Mouse (Mus musculus): ENCODE measurements at regions not wholly inside any gene's neighbourhood (a gene's known extent, or its start where the extent isn't known, plus 50 kb on each side); places are given as distances from the start of the nearest gene placed in this dataset.
A peak's percentile ranks its signal among the peaks of the same experiment; 100 is the strongest.

DNA sequence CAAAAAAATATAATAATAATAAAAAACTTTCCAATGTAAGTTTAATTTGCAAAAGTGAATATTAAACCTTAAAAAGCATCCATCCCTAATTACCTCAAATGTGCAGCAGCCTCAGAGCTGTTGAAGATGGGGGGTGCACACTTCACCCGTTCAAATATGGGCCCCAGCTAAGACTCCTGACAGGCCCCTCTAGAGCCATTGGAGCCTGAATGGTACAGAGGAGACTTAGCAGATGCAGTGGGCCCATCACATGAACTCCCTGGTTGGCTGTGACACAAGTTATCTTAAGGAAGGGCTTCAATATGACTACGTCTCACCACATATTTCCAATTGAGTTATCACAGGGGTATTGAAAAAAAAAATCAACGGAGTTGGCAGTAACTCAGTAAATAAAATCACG is 422.9 kb downstream of the Tshz3 start:
- no peak overlapping the region for H3K9ac ChIP-seq (ENCODE audit: low read length)
- no peaks in the 10 kb centered on the region for H3K9me3 ChIP-seq (ENCODE audit: control insufficient read depth, low read length)
- 92% methylated on average over 4 of the region's 4 CpGs for WGBS
- H3K4me3 ChIP-seq (ENCODE audit: low read depth, low read length) = no peak overlapping the region
- no peak for DNase-seq (ENCODE audit: low spot score)
- ATAC-seq (ENCODE audit: insufficient number of reproducible peaks, low FRiP score, low TSS enrichment, low read depth) = no peak
- H3K36me3 ChIP-seq (ENCODE audit: control insufficient read depth, insufficient read depth, low read length) = no peaks in the 10 kb centered on the region
- H3K27ac ChIP-seq (replicated peaks; ENCODE audit: low read depth, low read length) = no peak overlapping the region
- H3K4me2 ChIP-seq (ENCODE audit: low read depth, severe bottlenecking) = no peak overlapping the region
- H3K27me3 ChIP-seq (ENCODE audit: control insufficient read depth, insufficient read depth, low read length) = no peaks in the 10 kb centered on the region
- H3K4me1 ChIP-seq (ENCODE audit: control insufficient read depth, insufficient read depth, low read length) = no peaks in the 10 kb centered on the region

DNA sequence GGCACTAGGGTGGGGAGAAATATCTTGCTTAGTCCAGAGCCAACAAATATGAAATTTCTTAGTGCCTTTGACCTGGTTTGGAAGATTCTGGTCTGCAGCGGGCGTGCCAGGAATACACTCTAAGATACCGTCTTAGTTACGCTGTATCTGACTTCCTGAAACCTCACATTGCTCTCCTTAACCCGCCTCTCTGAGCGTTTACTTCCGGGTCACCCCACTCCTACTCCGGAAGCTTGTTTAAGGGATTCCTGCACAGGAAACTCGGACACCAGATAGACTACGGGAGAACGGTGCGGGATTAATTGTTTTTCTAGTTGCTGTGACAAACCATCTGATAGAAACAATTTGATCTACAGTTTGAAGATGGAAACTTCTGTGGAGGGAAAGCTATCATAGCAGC is 442.3 kb downstream of the Tshz3 start:
- 95% methylated on average over 12 of the region's 12 CpGs for WGBS
- Histone ChIP-seq H3K9ac (ENCODE audit: low read length) (no peak overlapping the region), H3K4me2 (ENCODE audit: low read depth, severe bottlenecking) (no peak overlapping the region), H3K36me3 (ENCODE audit: control insufficient read depth, insufficient read depth, low read length) (no peaks in the 10 kb centered on the region), H3K4me3 (ENCODE audit: low read depth, low read length) (no peak overlapping the region), H3K4me1 (ENCODE audit: control insufficient read depth, insufficient read depth, low read length) (no peaks in the 10 kb centered on the region), H3K27ac (replicated peaks; ENCODE audit: low read depth, low read length) (no peak overlapping the region), H3K27me3 (ENCODE audit: control insufficient read depth, insufficient read depth, low read length) (no peaks in the 10 kb centered on the region), H3K9me3 (ENCODE audit: control insufficient read depth, low read length) (no peaks in the 10 kb centered on the region)
- DNase-seq (ENCODE audit: low spot score) = no peak
- ATAC-seq (ENCODE audit: insufficient number of reproducible peaks, low FRiP score, low TSS enrichment, low read depth) = no peak

DNA sequence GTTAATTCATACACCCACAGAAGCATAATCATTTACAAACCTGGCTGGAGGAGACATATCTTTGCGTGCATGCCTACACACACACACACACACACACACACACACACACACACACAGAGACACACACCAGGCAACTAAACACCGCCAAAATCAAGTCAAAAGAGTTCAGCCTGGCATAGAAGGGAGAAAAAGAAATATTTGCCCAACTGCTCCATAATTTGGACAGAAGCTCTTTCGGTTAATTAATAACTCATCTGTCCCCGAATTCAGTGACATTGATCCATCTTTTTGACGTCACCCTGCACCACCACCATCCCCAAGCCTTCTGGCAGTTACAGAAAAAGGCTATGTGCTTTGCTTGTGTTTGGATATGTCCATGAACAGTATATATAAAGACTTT is 444.9 kb downstream of the Tshz3 start:
- Histone ChIP-seq H3K27me3 (ENCODE audit: control insufficient read depth, insufficient read depth, low read length) (no peaks in the 10 kb centered on the region), H3K27ac (replicated peaks; ENCODE audit: low read depth, low read length) (no peak overlapping the region), H3K4me2 (ENCODE audit: low read depth, severe bottlenecking) (no peak overlapping the region), H3K4me3 (ENCODE audit: low read depth, low read length) (no peak overlapping the region), H3K36me3 (ENCODE audit: control insufficient read depth, insufficient read depth, low read length) (no peaks in the 10 kb centered on the region), H3K9ac (ENCODE audit: low read length) (no peak overlapping the region), H3K9me3 (ENCODE audit: control insufficient read depth, low read length) (no peaks in the 10 kb centered on the region), H3K4me1 (ENCODE audit: control insufficient read depth, insufficient read depth, low read length) (no peaks in the 10 kb centered on the region)
- ATAC-seq (ENCODE audit: insufficient number of reproducible peaks, low FRiP score, low TSS enrichment, low read depth) (no peak), DNase-seq (ENCODE audit: low spot score) (no peak)
- WGBS = 86% methylated on average over 5 of the region's 5 CpGs

DNA sequence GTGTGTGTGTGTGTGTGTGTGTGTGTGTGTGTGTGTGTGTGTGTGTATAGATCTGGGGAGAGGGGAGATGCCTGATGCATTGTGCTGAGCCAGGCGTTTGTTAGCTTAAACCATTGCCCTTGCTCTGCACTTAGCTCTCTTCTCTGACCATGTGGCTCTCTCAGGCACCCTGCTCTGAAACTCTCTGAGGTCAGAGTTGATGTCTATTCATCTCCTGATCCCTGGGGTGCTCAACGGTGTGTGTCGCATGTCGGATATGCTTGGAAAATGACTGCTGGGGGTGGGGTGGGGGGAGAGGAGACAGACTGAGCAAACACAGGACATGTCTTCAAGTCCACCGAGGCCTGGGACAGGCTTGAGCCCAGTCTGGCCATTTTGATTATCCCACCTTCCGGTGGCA is 446.4 kb downstream of the Tshz3 start:
- no peak for ATAC-seq (ENCODE audit: insufficient number of reproducible peaks, low FRiP score, low TSS enrichment, low read depth)
- Histone ChIP-seq H3K4me1 (ENCODE audit: control insufficient read depth, insufficient read depth, low read length) (no peaks in the 10 kb centered on the region), H3K9ac (ENCODE audit: low read length) (no peak overlapping the region), H3K9me3 (ENCODE audit: control insufficient read depth, low read length) (no peaks in the 10 kb centered on the region), H3K27ac (replicated peaks; ENCODE audit: low read depth, low read length) (no peak overlapping the region), H3K4me2 (ENCODE audit: low read depth, severe bottlenecking) (no peak overlapping the region), H3K4me3 (ENCODE audit: low read depth, low read length) (no peak overlapping the region), H3K27me3 (ENCODE audit: control insufficient read depth, insufficient read depth, low read length) (no peaks in the 10 kb centered on the region), H3K36me3 (ENCODE audit: control insufficient read depth, insufficient read depth, low read length) (no peaks in the 10 kb centered on the region)
- WGBS = 66% methylated on average over 6 of the region's 6 CpGs
- no peak for DNase-seq (ENCODE audit: low spot score)

DNA sequence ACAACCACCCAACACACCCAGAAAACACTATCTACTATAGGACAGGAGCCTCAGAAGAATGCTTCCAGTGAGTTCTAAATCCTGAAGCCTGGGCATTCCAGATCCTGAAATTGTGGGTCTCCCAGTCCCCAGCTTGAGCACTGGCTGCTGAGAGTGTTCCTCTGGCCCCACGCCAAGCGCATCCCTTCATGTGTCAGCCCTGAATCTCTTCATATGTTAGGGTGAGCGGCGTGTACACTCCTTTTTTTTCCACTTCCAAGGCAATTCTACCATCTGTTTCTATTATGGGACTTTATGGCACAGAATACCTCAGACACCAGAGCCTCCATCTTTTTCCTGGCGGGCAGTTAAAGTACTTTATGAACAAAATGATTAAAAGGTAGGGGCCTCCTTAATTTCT is 451.8 kb downstream of the Tshz3 start:
- Histone ChIP-seq H3K4me3 (ENCODE audit: low read depth, low read length) (no peak overlapping the region), H3K9me3 (ENCODE audit: control insufficient read depth, low read length) (no peaks in the 10 kb centered on the region), H3K9ac (ENCODE audit: low read length) (no peak overlapping the region), H3K4me2 (ENCODE audit: low read depth, severe bottlenecking) (no peak overlapping the region), H3K36me3 (ENCODE audit: control insufficient read depth, insufficient read depth, low read length) (no peaks in the 10 kb centered on the region), H3K4me1 (ENCODE audit: control insufficient read depth, insufficient read depth, low read length) (no peaks in the 10 kb centered on the region), H3K27me3 (ENCODE audit: control insufficient read depth, insufficient read depth, low read length) (no peaks in the 10 kb centered on the region), H3K27ac (replicated peaks; ENCODE audit: low read depth, low read length) (no peak overlapping the region)
- 82% methylated on average over 5 of the region's 5 CpGs for WGBS
- no peak for ATAC-seq (ENCODE audit: insufficient number of reproducible peaks, low FRiP score, low TSS enrichment, low read depth)
- DNase-seq (ENCODE audit: low spot score) = no peak

DNA sequence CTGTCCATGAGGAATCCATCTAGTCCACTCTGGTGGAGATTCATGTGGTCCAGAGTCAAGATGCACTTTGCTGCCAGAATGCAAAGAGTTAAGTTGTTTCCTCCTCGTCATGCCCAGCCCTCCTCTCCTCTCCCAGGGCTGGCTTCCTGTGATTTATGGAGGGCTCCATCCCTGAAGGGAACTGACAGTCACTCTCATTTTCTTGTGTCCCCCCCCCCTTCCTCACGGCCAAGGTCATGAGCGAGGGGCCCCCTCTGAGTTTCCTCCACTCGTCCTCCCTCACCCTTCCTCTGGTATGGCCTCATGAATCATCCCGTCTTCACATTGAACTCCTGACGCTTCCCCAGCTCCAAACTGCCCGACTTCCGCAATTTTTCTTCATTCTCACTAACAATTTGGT is 461.9 kb downstream of the Tshz3 start:
- Histone ChIP-seq H3K36me3 (ENCODE audit: control insufficient read depth, insufficient read depth, low read length) (no peaks in the 10 kb centered on the region), H3K4me3 (ENCODE audit: low read depth, low read length) (no peak overlapping the region), H3K4me2 (ENCODE audit: low read depth, severe bottlenecking) (no peak overlapping the region), H3K4me1 (ENCODE audit: control insufficient read depth, insufficient read depth, low read length) (0 out of 2 replicates have a peak, but pooled peaks cover 3% of the 10 kb centered on the region), H3K27ac (replicated peaks; ENCODE audit: low read depth, low read length) (no peak overlapping the region), H3K9me3 (ENCODE audit: control insufficient read depth, low read length) (no peaks in the 10 kb centered on the region), H3K27me3 (ENCODE audit: control insufficient read depth, insufficient read depth, low read length) (no peaks in the 10 kb centered on the region), H3K9ac (ENCODE audit: low read length) (no peak overlapping the region)
- DNase-seq (ENCODE audit: low spot score) (no peak), ATAC-seq (ENCODE audit: insufficient number of reproducible peaks, low FRiP score, low TSS enrichment, low read depth) (no peak)
- WGBS = 45% methylated on average over 8 of the region's 8 CpGs

DNA sequence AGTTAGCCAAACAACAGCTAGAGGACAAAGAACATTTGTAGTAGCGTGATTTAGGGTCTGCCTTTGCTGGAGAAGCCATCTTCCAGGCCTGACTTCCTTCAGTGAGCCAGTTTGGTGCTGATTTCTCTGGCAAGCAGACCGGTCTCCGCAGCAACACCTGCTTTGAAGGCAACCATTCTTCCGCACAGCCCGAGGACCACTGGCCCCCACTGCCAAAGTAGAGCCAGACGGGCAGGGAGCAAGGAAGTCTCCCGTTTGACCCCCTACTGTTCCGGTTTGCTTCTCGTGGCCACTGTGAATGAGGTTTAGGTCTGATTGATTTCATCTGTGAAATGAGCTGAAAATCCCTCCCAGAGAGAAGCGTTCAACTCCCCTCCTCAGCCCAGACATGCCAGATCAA is 471.0 kb downstream of the Tshz3 start:
- H3K36me3 ChIP-seq (ENCODE audit: control insufficient read depth, insufficient read depth, low read length) = no peaks in the 10 kb centered on the region
- no peak for ATAC-seq (ENCODE audit: insufficient number of reproducible peaks, low FRiP score, low TSS enrichment, low read depth)
- H3K4me3 ChIP-seq (ENCODE audit: low read depth, low read length) = no peak overlapping the region
- no peak overlapping the region for H3K4me2 ChIP-seq (ENCODE audit: low read depth, severe bottlenecking)
- no peak for DNase-seq (ENCODE audit: low spot score)
- H3K9me3 ChIP-seq (ENCODE audit: control insufficient read depth, low read length) = no peaks in the 10 kb centered on the region
- no peaks in the 10 kb centered on the region for H3K27me3 ChIP-seq (ENCODE audit: control insufficient read depth, insufficient read depth, low read length)
- 0 out of 2 replicates have a peak, but pooled peaks cover 9% of the 10 kb centered on the region for H3K4me1 ChIP-seq (ENCODE audit: control insufficient read depth, insufficient read depth, low read length)
- H3K27ac ChIP-seq (replicated peaks; ENCODE audit: low read depth, low read length) = no peak overlapping the region
- 48% methylated on average over 10 of the region's 10 CpGs for WGBS
- H3K9ac ChIP-seq (ENCODE audit: low read length) = no peak overlapping the region

DNA sequence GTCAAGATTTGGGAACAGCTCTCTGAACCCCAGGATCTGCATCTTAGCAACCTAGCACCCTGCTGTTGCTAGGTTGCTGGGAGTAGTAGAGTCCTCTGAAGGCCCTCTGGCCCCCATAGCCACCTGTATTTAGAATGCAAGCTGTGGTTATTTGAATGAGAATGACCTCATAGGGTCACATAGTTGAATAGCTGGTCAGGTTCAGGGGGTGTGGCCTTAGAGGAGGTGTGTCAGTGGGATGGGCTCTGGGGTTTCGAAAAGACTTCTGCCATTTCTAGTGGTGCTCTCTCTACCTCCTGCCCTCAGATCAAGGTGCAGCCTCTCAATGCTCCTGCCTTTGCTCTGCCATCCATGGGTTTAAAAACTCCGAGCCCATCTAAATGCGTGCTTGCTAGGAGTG is 477.8 kb downstream of the Tshz3 start:
- DNase-seq (ENCODE audit: low spot score) (no peak), ATAC-seq (ENCODE audit: insufficient number of reproducible peaks, low FRiP score, low TSS enrichment, low read depth) (no peak)
- H3K4me1 ChIP-seq (ENCODE audit: control insufficient read depth, insufficient read depth, low read length) = peaks cover 16% of the 10 kb centered on the region
- H3K9ac ChIP-seq (ENCODE audit: low read length) = no peak overlapping the region
- H3K36me3 ChIP-seq (ENCODE audit: control insufficient read depth, insufficient read depth, low read length) = no peaks in the 10 kb centered on the region
- WGBS = 84% methylated on average over 3 of the region's 3 CpGs
- H3K4me3 ChIP-seq (ENCODE audit: low read depth, low read length) = no peak overlapping the region
- no peaks in the 10 kb centered on the region for H3K9me3 ChIP-seq (ENCODE audit: control insufficient read depth, low read length)
- no peaks in the 10 kb centered on the region for H3K27me3 ChIP-seq (ENCODE audit: control insufficient read depth, insufficient read depth, low read length)
- no peak overlapping the region for H3K4me2 ChIP-seq (ENCODE audit: low read depth, severe bottlenecking)
- no peak overlapping the region for H3K27ac ChIP-seq (replicated peaks; ENCODE audit: low read depth, low read length)

DNA sequence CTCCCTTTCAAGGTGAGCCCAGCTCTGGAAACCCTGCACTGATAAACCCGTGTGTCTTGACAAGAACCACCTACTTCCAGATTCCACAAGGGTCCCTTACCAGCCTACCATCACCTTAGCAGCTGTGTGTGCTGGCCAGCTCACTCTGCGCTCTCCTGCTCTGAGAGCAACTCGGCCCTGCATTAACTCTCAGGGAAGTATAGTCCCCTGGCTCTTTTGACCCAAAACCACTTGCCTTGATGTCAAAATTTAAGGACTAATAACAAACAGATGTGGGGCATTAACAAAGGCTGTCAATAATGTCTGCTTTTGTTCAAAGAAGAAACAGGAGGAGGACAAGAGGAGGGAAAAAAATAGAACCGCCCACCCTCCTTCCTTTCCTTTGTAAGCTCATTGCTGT is 480.3 kb downstream of the Tshz3 start:
- Histone ChIP-seq H3K36me3 (ENCODE audit: control insufficient read depth, insufficient read depth, low read length) (no peaks in the 10 kb centered on the region), H3K27me3 (ENCODE audit: control insufficient read depth, insufficient read depth, low read length) (no peaks in the 10 kb centered on the region), H3K4me3 (ENCODE audit: low read depth, low read length) (no peak overlapping the region), H3K9me3 (ENCODE audit: control insufficient read depth, low read length) (no peaks in the 10 kb centered on the region), H3K9ac (ENCODE audit: low read length) (no peak overlapping the region), H3K4me1 (ENCODE audit: control insufficient read depth, insufficient read depth, low read length) (peaks cover 19% of the 10 kb centered on the region), H3K4me2 (ENCODE audit: low read depth, severe bottlenecking) (no peak overlapping the region), H3K27ac (replicated peaks; ENCODE audit: low read depth, low read length) (no peak overlapping the region)
- peak; percentile 60 for DNase-seq (ENCODE audit: low spot score)
- 14% methylated on average over 4 of the region's 4 CpGs for WGBS
- peak; percentile 70; the same call in 1 of the 2 replicates for ATAC-seq (ENCODE audit: insufficient number of reproducible peaks, low FRiP score, low TSS enrichment, low read depth)
